Mouse (Mus musculus): Measurements from ENCODE around the gene Mybpc3. TPM values are rescaled to one million over a fixed set of nuclear protein-coding genes. Genes with fewer than 3 reads are reported as not detected.

Mybpc3 gene
- polyA plus RNA-seq, 1 experiment from 2014 or later, result 4.7 TPM

DNA sequence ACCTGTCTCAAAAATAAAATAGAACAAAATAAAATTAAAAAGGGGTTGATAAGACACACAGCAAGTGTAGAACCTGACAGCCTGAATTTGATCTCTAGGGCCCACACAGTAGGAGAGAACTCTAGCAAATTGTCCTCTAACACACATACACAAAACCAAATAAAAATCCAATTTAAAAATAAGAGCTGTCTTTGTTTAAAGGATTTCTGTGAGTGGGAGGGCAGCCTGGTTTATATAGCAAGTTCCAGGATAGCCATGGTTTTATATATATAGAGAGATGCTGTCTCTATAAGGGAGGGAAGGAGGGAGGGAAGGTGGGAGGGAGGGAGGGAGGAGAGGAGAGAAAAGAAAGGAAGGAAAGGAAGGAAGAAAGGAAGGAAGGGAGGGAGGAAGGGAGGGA, 30.2 kb downstream of the Mybpc3 start:
- Histone ChIP-seq H3K4me1 (ENCODE audit: insufficient read depth, low read depth, low read length) (no peaks in the 10 kb centered on the region), H3K4me2 (replicated peaks; ENCODE audit: low read depth, low read length) (no peak overlapping the region), H3K27me3 (replicated peaks; ENCODE audit: insufficient read depth, low read length) (no peaks in the 10 kb centered on the region), H3K27ac (ENCODE audit: low read length) (no peak overlapping the region), H3K9me3 (ENCODE audit: low read length) (no peaks in the 10 kb centered on the region), H3K36me3 (ENCODE audit: insufficient read depth, low read length) (peaks cover 15% of the 10 kb centered on the region; the same call in 1 of the 2 replicates), H3K9ac (replicated peaks; ENCODE audit: low read depth) (no peak overlapping the region), H3K4me3 (ENCODE audit: low read depth, low read length) (no peak overlapping the region)
- DNase-seq (ENCODE audit: low spot score), result no peak
- no peak for ATAC-seq
- no peak for TF ChIP-seq CTCF (IDR thresholded peaks at IDR 0.05)
- no peak for TF ChIP-seq EP300 (IDR thresholded peaks at IDR 0.05)

DNA sequence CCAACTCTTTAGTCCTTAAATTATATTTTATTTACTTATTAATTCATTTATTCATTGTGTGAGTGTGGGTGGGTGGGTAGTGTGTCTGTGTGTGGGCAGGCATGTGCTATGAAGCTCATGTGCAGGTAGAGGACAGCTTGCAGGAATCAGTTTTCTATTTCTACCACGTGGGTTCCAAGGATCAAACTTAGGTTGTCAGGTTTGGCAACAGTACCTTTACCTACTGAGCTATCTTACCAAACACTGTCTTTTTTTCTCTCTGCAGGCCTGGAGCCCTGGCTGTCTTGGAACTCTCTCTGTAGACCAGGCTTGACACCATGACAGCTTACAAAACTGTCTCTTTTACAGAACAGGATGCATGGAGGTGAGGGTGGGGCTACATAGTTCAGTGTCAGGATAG, 33.4 kb downstream of the Mybpc3 start:
- Histone ChIP-seq H3K4me3 (ENCODE audit: low read depth, low read length) (no peak overlapping the region), H3K9ac (replicated peaks; ENCODE audit: low read depth) (no peak overlapping the region), H3K27ac (ENCODE audit: low read length) (no peak overlapping the region), H3K9me3 (ENCODE audit: low read length) (no peaks in the 10 kb centered on the region), H3K4me2 (replicated peaks; ENCODE audit: low read depth, low read length) (no peak overlapping the region), H3K36me3 (ENCODE audit: insufficient read depth, low read length) (peaks cover 25% of the 10 kb centered on the region), H3K27me3 (replicated peaks; ENCODE audit: insufficient read depth, low read length) (no peaks in the 10 kb centered on the region), H3K4me1 (ENCODE audit: insufficient read depth, low read depth, low read length) (no peaks in the 10 kb centered on the region)
- ATAC-seq (no peak), DNase-seq (ENCODE audit: low spot score) (no peak)
- 82% methylated on average over 1 of the region's 1 CpGs for WGBS
- TF ChIP-seq EP300 (IDR thresholded peaks at IDR 0.05) (no peak), CTCF (IDR thresholded peaks at IDR 0.05) (no peak)

DNA sequence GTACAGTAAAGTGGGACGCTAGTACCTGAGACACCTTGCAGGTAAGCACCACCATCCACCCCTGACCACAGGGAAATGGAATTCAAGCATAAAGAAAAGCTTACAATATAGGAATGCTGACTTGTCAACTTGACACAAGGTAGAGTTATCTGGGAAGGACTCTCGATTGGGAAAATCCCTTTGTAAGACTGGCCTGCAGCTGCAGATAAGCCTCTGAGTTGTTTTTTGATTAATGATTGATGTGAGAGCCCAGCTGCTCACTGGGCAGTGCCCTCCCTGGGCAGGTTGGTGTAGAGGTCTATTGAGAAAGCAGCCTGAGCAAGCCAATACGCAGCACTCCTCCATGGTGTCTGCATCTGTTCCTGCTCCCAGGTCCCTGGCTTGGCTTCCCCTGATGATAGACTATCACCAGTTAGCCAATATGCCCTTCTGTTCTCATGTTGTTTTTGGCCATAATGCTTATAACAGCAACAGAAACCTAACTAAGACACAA, 35.0 kb downstream of the Mybpc3 start:
- Histone ChIP-seq H3K27ac (ENCODE audit: low read length) (no peak overlapping the region), H3K9me3 (ENCODE audit: low read length) (no peaks in the 10 kb centered on the region), H3K4me2 (replicated peaks; ENCODE audit: low read depth, low read length) (no peak overlapping the region), H3K4me3 (ENCODE audit: low read depth, low read length) (no peak overlapping the region), H3K4me1 (ENCODE audit: insufficient read depth, low read depth, low read length) (no peaks in the 10 kb centered on the region), H3K27me3 (replicated peaks; ENCODE audit: insufficient read depth, low read length) (no peaks in the 10 kb centered on the region), H3K9ac (replicated peaks; ENCODE audit: low read depth) (no peak overlapping the region), H3K36me3 (ENCODE audit: insufficient read depth, low read length) (peaks cover 22% of the 10 kb centered on the region)
- 61% methylated on average over 3 of the region's 3 CpGs for WGBS
- no peak for TF ChIP-seq CTCF (IDR thresholded peaks at IDR 0.05)
- no peak for TF ChIP-seq EP300 (IDR thresholded peaks at IDR 0.05)
- DNase-seq (ENCODE audit: low spot score) (no peak), ATAC-seq (no peak)

DNA sequence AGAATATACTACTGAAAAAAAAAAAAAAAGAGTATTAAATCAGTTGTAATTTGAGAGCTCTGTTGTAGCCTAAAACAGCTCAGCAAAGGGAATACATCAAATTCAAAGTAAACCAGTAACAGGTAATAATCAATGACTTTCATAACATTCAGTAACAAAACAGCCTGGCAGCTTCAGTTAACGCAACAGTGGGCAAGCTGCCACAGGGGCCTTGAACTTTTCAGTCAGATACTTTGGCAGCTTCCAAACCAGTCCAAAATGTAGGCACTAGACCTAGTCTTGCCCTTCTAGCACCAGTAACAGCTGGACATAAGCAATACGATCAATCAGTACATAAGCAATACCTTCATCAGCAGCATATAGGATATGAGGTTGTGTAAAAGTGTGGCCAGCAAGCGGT, 36.1 kb downstream of the Mybpc3 start:
- H3K36me3 ChIP-seq (ENCODE audit: insufficient read depth, low read length), result peaks cover 25% of the 10 kb centered on the region
- no peak for TF ChIP-seq CTCF (IDR thresholded peaks at IDR 0.05)
- no peak for TF ChIP-seq EP300 (IDR thresholded peaks at IDR 0.05)
- no peaks in the 10 kb centered on the region for H3K27me3 ChIP-seq (replicated peaks; ENCODE audit: insufficient read depth, low read length)
- H3K9ac ChIP-seq (replicated peaks; ENCODE audit: low read depth), result no peak overlapping the region
- 94% methylated on average over 3 of the region's 3 CpGs for WGBS
- ATAC-seq, result no peak
- DNase-seq (ENCODE audit: low spot score), result no peak
- H3K4me1 ChIP-seq (ENCODE audit: insufficient read depth, low read depth, low read length), result no peaks in the 10 kb centered on the region
- no peak overlapping the region for H3K4me2 ChIP-seq (replicated peaks; ENCODE audit: low read depth, low read length)
- H3K9me3 ChIP-seq (ENCODE audit: low read length), result no peaks in the 10 kb centered on the region
- H3K27ac ChIP-seq (ENCODE audit: low read length), result no peak overlapping the region
- no peak overlapping the region for H3K4me3 ChIP-seq (ENCODE audit: low read depth, low read length)

DNA sequence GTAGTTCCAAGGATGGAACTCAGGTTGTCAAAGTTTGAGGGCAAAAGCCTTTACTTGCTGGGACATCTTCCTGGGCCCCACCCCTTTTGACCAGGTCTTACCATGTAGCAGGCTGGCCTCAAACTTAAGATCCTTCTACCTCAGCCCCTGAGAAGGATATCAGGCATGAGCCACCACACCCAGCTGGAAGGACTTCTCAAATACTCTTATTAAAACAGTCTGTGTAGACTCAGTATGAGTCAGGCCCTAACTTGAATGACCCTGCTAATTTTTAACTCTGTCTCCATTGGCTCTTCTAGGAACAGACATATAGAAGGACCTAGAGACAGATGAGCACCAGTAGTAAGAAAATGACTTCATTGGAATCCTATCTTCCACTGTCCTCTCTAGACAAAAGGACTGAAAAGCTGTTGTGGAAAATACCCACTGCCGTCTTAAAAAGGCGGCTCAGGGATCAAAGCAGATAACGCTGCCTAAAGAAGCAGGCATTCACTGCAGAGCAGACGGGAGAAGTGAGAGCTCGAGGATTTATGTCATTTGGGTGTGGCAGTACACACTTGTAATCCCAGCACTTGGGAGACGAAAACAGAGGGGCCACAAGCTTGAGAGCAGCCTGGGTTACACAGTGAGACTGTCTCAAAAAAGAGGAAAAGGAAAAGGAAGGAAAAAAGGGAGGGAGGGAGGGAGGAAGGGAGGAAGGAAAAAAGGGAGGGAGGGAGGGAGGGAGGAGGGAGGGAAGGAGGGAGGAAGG, 39.2 kb downstream of the Mybpc3 start:
- Histone ChIP-seq H3K9ac (replicated peaks; ENCODE audit: low read depth) (no peak overlapping the region), H3K27ac (ENCODE audit: low read length) (peak overlapping the region; percentile 59), H3K36me3 (ENCODE audit: insufficient read depth, low read length) (peaks cover 23% of the 10 kb centered on the region), H3K4me3 (ENCODE audit: low read depth, low read length) (no peak overlapping the region), H3K4me1 (ENCODE audit: insufficient read depth, low read depth, low read length) (no peaks in the 10 kb centered on the region), H3K4me2 (replicated peaks; ENCODE audit: low read depth, low read length) (no peak overlapping the region), H3K27me3 (replicated peaks; ENCODE audit: insufficient read depth, low read length) (no peaks in the 10 kb centered on the region), H3K9me3 (ENCODE audit: low read length) (no peaks in the 10 kb centered on the region)
- DNase-seq (ENCODE audit: low spot score), result peak; percentile 67
- ATAC-seq, result peak; percentile 89
- WGBS, result 34% methylated on average over 6 of the region's 6 CpGs
- TF ChIP-seq EP300 (IDR thresholded peaks at IDR 0.05) (peak; percentile 47), CTCF (IDR thresholded peaks at IDR 0.05) (no peak)

DNA sequence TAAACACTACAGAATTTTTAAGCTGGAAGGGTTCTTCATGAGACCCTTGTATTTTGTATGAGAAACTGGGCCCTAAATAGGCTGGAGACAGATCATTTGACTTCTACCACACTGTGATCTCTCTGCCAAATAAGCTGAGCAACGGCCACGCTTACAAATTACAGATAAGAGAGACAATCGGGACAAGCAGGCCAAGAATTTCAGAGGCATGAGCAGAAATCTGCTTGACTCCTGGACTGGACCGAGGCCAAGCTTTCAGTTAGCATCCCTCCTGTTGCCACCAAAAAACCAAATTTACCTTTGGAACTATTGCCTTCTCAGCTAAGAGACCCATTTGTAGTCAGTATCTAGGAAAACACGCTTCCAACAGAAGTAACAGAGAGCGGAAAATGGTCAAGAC, 42.6 kb downstream of the Mybpc3 start:
- TF ChIP-seq EP300 (IDR thresholded peaks at IDR 0.05), result no peak
- TF ChIP-seq CTCF (IDR thresholded peaks at IDR 0.05), result no peak
- ATAC-seq (no peak), DNase-seq (ENCODE audit: low spot score) (no peak)
- Histone ChIP-seq H3K4me3 (ENCODE audit: low read depth, low read length) (no peak overlapping the region), H3K27ac (ENCODE audit: low read length) (peak overlapping the region; percentile 39; the same call in 1 of the 2 replicates), H3K9ac (replicated peaks; ENCODE audit: low read depth) (no peak overlapping the region), H3K27me3 (replicated peaks; ENCODE audit: insufficient read depth, low read length) (no peaks in the 10 kb centered on the region), H3K9me3 (ENCODE audit: low read length) (no peaks in the 10 kb centered on the region), H3K36me3 (ENCODE audit: insufficient read depth, low read length) (peaks cover 26% of the 10 kb centered on the region), H3K4me2 (replicated peaks; ENCODE audit: low read depth, low read length) (no peak overlapping the region), H3K4me1 (ENCODE audit: insufficient read depth, low read depth, low read length) (no peaks in the 10 kb centered on the region)
- 38% methylated on average over 6 of the region's 6 CpGs for WGBS

Data from lung, postnatal 0 days (tissue).